Mouse (Mus musculus): Measurements from ENCODE around the gene Mapk3. TPM values are rescaled to one million over a fixed set of nuclear protein-coding genes. Genes with fewer than 3 reads are reported as not detected.
A peak's percentile ranks its signal among the peaks of the same experiment; 100 is the strongest.

The Mapk3 gene
- polyA plus RNA-seq, 1 experiment from 2014 or later, result 114 TPM

GRCm38 (mm10) chr7:126801057-126801422 lies 41.6 kb downstream of the Mapk3 start:
- Histone ChIP-seq H3K9me3 (ENCODE audit: control insufficient read depth, low read length) (no peaks in the 10 kb centered on the region), H3K4me2 (ENCODE audit: low read length) (no peak overlapping the region), H3K4me1 (ENCODE audit: control insufficient read depth, insufficient read depth, low read depth, low read length) (peaks cover 30% of the 10 kb centered on the region), H3K9ac (ENCODE audit: low read depth, low read length) (no peak overlapping the region), H3K27me3 (replicated peaks; ENCODE audit: control insufficient read depth, insufficient read depth, low read length) (no peaks in the 10 kb centered on the region), H3K4me3 (ENCODE audit: low read length) (no peak overlapping the region), H3K27ac (ENCODE audit: low read depth, low read length) (no peak overlapping the region), H3K36me3 (ENCODE audit: control insufficient read depth, insufficient read depth, low read length) (peaks cover 8% of the 10 kb centered on the region)
- no peak for ATAC-seq
- WGBS, result 92% methylated on average over 16 of the region's 16 CpGs

- Histone ChIP-seq H3K9me3 (ENCODE audit: control insufficient read depth, low read length) (no peaks in the 10 kb centered on the region), H3K27me3 (replicated peaks; ENCODE audit: control insufficient read depth, insufficient read depth, low read length) (no peaks in the 10 kb centered on the region), H3K36me3 (ENCODE audit: control insufficient read depth, insufficient read depth, low read length) (no peaks in the 10 kb centered on the region), H3K9ac (ENCODE audit: low read depth, low read length) (no peak overlapping the region), H3K4me1 (ENCODE audit: control insufficient read depth, insufficient read depth, low read depth, low read length) (peaks cover 17% of the 10 kb centered on the region), H3K4me3 (ENCODE audit: low read length) (no peak overlapping the region), H3K4me2 (ENCODE audit: low read length) (no peak overlapping the region), H3K27ac (ENCODE audit: low read depth, low read length) (no peak overlapping the region)
- 87% methylated on average over 11 of the region's 11 CpGs for WGBS
- ATAC-seq, result no peak
Measured at GRCm38 (mm10) chr7:126802134-126802889, 42.9 kb downstream of the Mapk3 start.

GRCm38 (mm10) chr7:126803181-126803580 lies 43.8 kb downstream of the Mapk3 start:
- no peaks in the 10 kb centered on the region for H3K27me3 ChIP-seq (replicated peaks; ENCODE audit: control insufficient read depth, insufficient read depth, low read length)
- H3K4me3 ChIP-seq (ENCODE audit: low read length), result no peak overlapping the region
- H3K4me1 ChIP-seq (ENCODE audit: control insufficient read depth, insufficient read depth, low read depth, low read length), result peaks cover 15% of the 10 kb centered on the region
- H3K36me3 ChIP-seq (ENCODE audit: control insufficient read depth, insufficient read depth, low read length), result no peaks in the 10 kb centered on the region
- no peak overlapping the region for H3K4me2 ChIP-seq (ENCODE audit: low read length)
- H3K27ac ChIP-seq (ENCODE audit: low read depth, low read length), result no peak overlapping the region
- no peaks in the 10 kb centered on the region for H3K9me3 ChIP-seq (ENCODE audit: control insufficient read depth, low read length)
- WGBS, result 93% methylated on average over 6 of the region's 6 CpGs
- ATAC-seq, result no peak
- H3K9ac ChIP-seq (ENCODE audit: low read depth, low read length), result no peak overlapping the region

GRCm38 (mm10) chr7:126803751-126804150 lies 44.4 kb downstream of the Mapk3 start:
- Histone ChIP-seq H3K36me3 (ENCODE audit: control insufficient read depth, insufficient read depth, low read length) (no peaks in the 10 kb centered on the region), H3K4me2 (ENCODE audit: low read length) (no peak overlapping the region), H3K4me1 (ENCODE audit: control insufficient read depth, insufficient read depth, low read depth, low read length) (peaks cover 18% of the 10 kb centered on the region), H3K27me3 (replicated peaks; ENCODE audit: control insufficient read depth, insufficient read depth, low read length) (no peaks in the 10 kb centered on the region), H3K4me3 (ENCODE audit: low read length) (no peak overlapping the region), H3K27ac (ENCODE audit: low read depth, low read length) (no peak overlapping the region), H3K9ac (ENCODE audit: low read depth, low read length) (no peak overlapping the region), H3K9me3 (ENCODE audit: control insufficient read depth, low read length) (no peaks in the 10 kb centered on the region)
- no peak for ATAC-seq

GRCm38 (mm10) chr7:126806956-126807355 lies 47.6 kb downstream of the Mapk3 start:
- Histone ChIP-seq H3K27ac (ENCODE audit: low read depth, low read length) (no peak overlapping the region), H3K9me3 (ENCODE audit: control insufficient read depth, low read length) (no peaks in the 10 kb centered on the region), H3K27me3 (replicated peaks; ENCODE audit: control insufficient read depth, insufficient read depth, low read length) (no peaks in the 10 kb centered on the region), H3K36me3 (ENCODE audit: control insufficient read depth, insufficient read depth, low read length) (no peaks in the 10 kb centered on the region), H3K4me1 (ENCODE audit: control insufficient read depth, insufficient read depth, low read depth, low read length) (peaks cover 13% of the 10 kb centered on the region), H3K4me2 (ENCODE audit: low read length) (no peak overlapping the region), H3K4me3 (ENCODE audit: low read length) (no peak overlapping the region), H3K9ac (ENCODE audit: low read depth, low read length) (no peak overlapping the region)
- no peak for ATAC-seq
- WGBS, result 79% methylated on average over 6 of the region's 6 CpGs

- no peak for ATAC-seq
- Histone ChIP-seq H3K9ac (ENCODE audit: low read depth, low read length) (no peak overlapping the region), H3K36me3 (ENCODE audit: control insufficient read depth, insufficient read depth, low read length) (no peaks in the 10 kb centered on the region), H3K9me3 (ENCODE audit: control insufficient read depth, low read length) (no peaks in the 10 kb centered on the region), H3K4me1 (ENCODE audit: control insufficient read depth, insufficient read depth, low read depth, low read length) (peaks cover 13% of the 10 kb centered on the region), H3K27me3 (replicated peaks; ENCODE audit: control insufficient read depth, insufficient read depth, low read length) (no peaks in the 10 kb centered on the region), H3K4me2 (ENCODE audit: low read length) (no peak overlapping the region; the same call in 1 of the 2 replicates), H3K27ac (ENCODE audit: low read depth, low read length) (no peak overlapping the region), H3K4me3 (ENCODE audit: low read length) (no peak overlapping the region)
- 79% methylated on average over 4 of the region's 4 CpGs for WGBS
Measured at GRCm38 (mm10) chr7:126807405-126807804, 48.0 kb downstream of the Mapk3 start.

- Histone ChIP-seq H3K4me2 (ENCODE audit: low read length) (peak overlapping the region; percentile 61), H3K27me3 (replicated peaks; ENCODE audit: control insufficient read depth, insufficient read depth, low read length) (no peaks in the 10 kb centered on the region), H3K9ac (ENCODE audit: low read depth, low read length) (peak overlapping the region; percentile 78), H3K9me3 (ENCODE audit: control insufficient read depth, low read length) (no peaks in the 10 kb centered on the region), H3K4me3 (ENCODE audit: low read length) (peak overlapping the region; percentile 63), H3K4me1 (ENCODE audit: control insufficient read depth, insufficient read depth, low read depth, low read length) (peaks cover 13% of the 10 kb centered on the region), H3K27ac (ENCODE audit: low read depth, low read length) (peak overlapping the region; percentile 69), H3K36me3 (ENCODE audit: control insufficient read depth, insufficient read depth, low read length) (no peaks in the 10 kb centered on the region)
- ATAC-seq, result peak; percentile 95
- WGBS, result under 1% methylated on average over 41 of the region's 43 CpGs
Measured at GRCm38 (mm10) chr7:126808703-126809455, 49.5 kb downstream of the Mapk3 start.

- peak overlapping the region; percentile 61 for H3K4me2 ChIP-seq (ENCODE audit: low read length)
- H3K4me1 ChIP-seq (ENCODE audit: control insufficient read depth, insufficient read depth, low read depth, low read length), result peaks cover 13% of the 10 kb centered on the region
- no peak overlapping the region; the same call in 1 of the 2 replicates for H3K4me3 ChIP-seq (ENCODE audit: low read length)
- H3K27me3 ChIP-seq (replicated peaks; ENCODE audit: control insufficient read depth, insufficient read depth, low read length), result no peaks in the 10 kb centered on the region
- H3K36me3 ChIP-seq (ENCODE audit: control insufficient read depth, insufficient read depth, low read length), result no peaks in the 10 kb centered on the region
- H3K9me3 ChIP-seq (ENCODE audit: control insufficient read depth, low read length), result no peaks in the 10 kb centered on the region
- peak overlapping the region; percentile 78; the same call in 1 of the 2 replicates for H3K9ac ChIP-seq (ENCODE audit: low read depth, low read length)
- ATAC-seq, result no peak
- no peak overlapping the region for H3K27ac ChIP-seq (ENCODE audit: low read depth, low read length)
- WGBS, result 64% methylated on average over 5 of the region's 5 CpGs
Measured at GRCm38 (mm10) chr7:126809723-126810369, 50.4 kb downstream of the Mapk3 start.

Data from hindbrain, embryonic 16.5 days (tissue).